Mouse (Mus musculus): Measurements from ENCODE around the gene Zfp759. TPM values are rescaled to one million over a fixed set of nuclear protein-coding genes. Genes with fewer than 3 reads are reported as not detected.

Gene Zfp759
- polyA plus RNA-seq, 2 experiments from 2014 or later, result 2.7 to 3.2 TPM

Other genes starting within 250 kb of the Zfp759 start
- gene Gm10767, start 216.7 kb upstream of the Zfp759 start, polyA plus RNA-seq (2017; shearing (Covaris generic)), result 1 to 10 TPM; 1.5 to 1.7 TPM
- 10 to 100 TPM in 1 of 2 experiments, 1 to 10 TPM in 1; 9.5 to 10.5 TPM for gene Zfp712, start 60.5 kb upstream of the Zfp759 start, polyA plus RNA-seq (2017; shearing (Covaris generic))
- 1 to 10 TPM; 6.7 to 8.1 TPM for gene Zfp708, start 23.7 kb upstream of the Zfp759 start, polyA plus RNA-seq (2017; shearing (Covaris generic))
- gene Gm28557, start 13.1 kb upstream of the Zfp759 start, polyA plus RNA-seq (2017; shearing (Covaris generic)), result 1 to 10 TPM; 2.2 to 5.6 TPM
- gene Rslcan18, start 5.4 kb upstream of the Zfp759 start, polyA plus RNA-seq (2017; shearing (Covaris generic)), result under 1 TPM; 0.24 to 0.37 TPM
- 10 to 100 TPM; 22.0 to 28.0 TPM for gene Rsl1, start 51.5 kb downstream of the Zfp759 start, polyA plus RNA-seq (2017; shearing (Covaris generic))
- 1 to 10 TPM; 4.3 to 6.5 TPM for gene Zfp455, start 72.8 kb downstream of the Zfp759 start, polyA plus RNA-seq (2017; shearing (Covaris generic))
- gene Zfp458, start 156.8 kb downstream of the Zfp759 start, polyA plus RNA-seq (2017; shearing (Covaris generic)), result 1 to 10 TPM in 1 of 2 experiments, under 1 TPM in 1; 0.96 to 1.5 TPM
- gene Zfp457, start 184.8 kb downstream of the Zfp759 start, polyA plus RNA-seq (2017; shearing (Covaris generic)), result 1 to 10 TPM in 1 of 2 experiments, under 1 TPM in 1; 0.72 to 1.5 TPM
- gene Zfp595, start 210.9 kb downstream of the Zfp759 start, polyA plus RNA-seq (2017; shearing (Covaris generic)), result 1 to 10 TPM; 6.9 to 7.7 TPM
- 1 to 10 TPM in 1 of 2 experiments, not detected in 1; 2.0 TPM for gene Gm28044, start 238.9 kb downstream of the Zfp759 start, polyA plus RNA-seq (2017; shearing (Covaris generic))
- gene Zfp953, start 238.9 kb downstream of the Zfp759 start, polyA plus RNA-seq (2017; shearing (Covaris generic)), result 1 to 10 TPM; 2.4 to 2.7 TPM

All from CD4-positive, CD25-positive, alpha-beta regulatory T cell, adult 4 months (primary cell).